Mouse (Mus musculus) liver, postnatal 0 days (tissue): ENCODE measurements at regions not wholly inside any gene's neighbourhood (a gene's known extent, or its start where the extent isn't known, plus 50 kb on each side); places are given as distances from the start of the nearest gene placed in this dataset.

Source experiments
- CTCF ChIP-seq: sonication (generic); IDR thresholded peaks from 2 replicates; pipeline ENCODE4 v1.5.1; 2016; ENCODE audit warnings: antibody characterized with exemption, low read depth
- EP300 ChIP-seq: IDR thresholded peaks from 2 replicates; pipeline ENCODE4 v1.6.1; 2016; ENCODE audit warnings: antibody characterized with exemption, low read depth, mild to moderate bottlenecking

GRCm38 (mm10) chr16:70093224-70093623 lies 220.5 kb upstream of the Gbe1 start:
- TF ChIP-seq EP300 (no peak), CTCF (no peak)
